Mouse (Mus musculus): Measurements from ENCODE around the gene Mtch2. TPM values are rescaled to one million over a fixed set of nuclear protein-coding genes. Genes with fewer than 3 reads are reported as not detected.
"Not testable (repeated sequence)": the region's sequence is repeated elsewhere in the genome, so short reads cannot be mapped to it uniquely, and the experiment has no call there.

Mtch2 gene
- polyA plus RNA-seq, 1 experiment from 2014 or later = 246 TPM

GRCm38 (mm10) chr2:90889550-90890548 is 42.9 kb downstream of the Mtch2 start:
- Histone ChIP-seq H3K9ac (replicated peaks) (peak overlapping the region; percentile 65), H3K4me1 (replicated peaks) (peaks cover 46% of the 10 kb centered on the region), H3K27ac (peak overlapping the region; percentile 57), H3K4me2 (replicated peaks) (peak overlapping the region; percentile 60), H3K27me3 (peaks cover 62% of the 10 kb centered on the region), H3K36me3 (peaks cover 30% of the 10 kb centered on the region), H3K4me3 (replicated peaks) (peak overlapping the region; percentile 43), H3K9me3 (no peaks in the 10 kb centered on the region)
- ATAC-seq = peak; percentile 73
- 3% methylated on average over 129 of the region's 133 CpGs for WGBS

- no peak overlapping the region for H3K9ac ChIP-seq (replicated peaks)
- H3K4me1 ChIP-seq (replicated peaks) = peaks cover 20% of the 10 kb centered on the region
- peaks cover 69% of the 10 kb centered on the region for H3K36me3 ChIP-seq
- peaks cover 31% of the 10 kb centered on the region for H3K27me3 ChIP-seq
- no peak overlapping the region for H3K27ac ChIP-seq
- 92% methylated on average over 6 of the region's 6 CpGs for WGBS
- no peak overlapping the region for H3K4me3 ChIP-seq (replicated peaks)
- no peak for ATAC-seq
- no peaks in the 10 kb centered on the region for H3K9me3 ChIP-seq
- no peak overlapping the region for H3K4me2 ChIP-seq (replicated peaks)
These were observed 46.8 kb downstream of the Mtch2 start for GRCm38 (mm10) chr2:90893673-90894298.

GRCm38 (mm10) chr2:90894299-90894677 is 47.3 kb downstream of the Mtch2 start:
- not testable (repeated sequence) for ATAC-seq, H3K9me3 ChIP-seq

GRCm38 (mm10) chr2:90903398-90903797 is 56.4 kb downstream of the Mtch2 start:
- ATAC-seq = no peak
- peaks cover 47% of the 10 kb centered on the region for H3K36me3 ChIP-seq
- peaks cover 38% of the 10 kb centered on the region for H3K4me1 ChIP-seq (replicated peaks)
- H3K4me2 ChIP-seq (replicated peaks) = peak overlapping the region; percentile 76
- WGBS = 88% methylated on average over 2 of the region's 2 CpGs
- H3K9me3 ChIP-seq = no peaks in the 10 kb centered on the region
- no peak overlapping the region for H3K27ac ChIP-seq
- no peaks in the 10 kb centered on the region for H3K27me3 ChIP-seq
- H3K9ac ChIP-seq (replicated peaks) = peak overlapping the region; percentile 95
- peak overlapping the region; percentile 93 for H3K4me3 ChIP-seq (replicated peaks)

More at GRCm38 (mm10) chr2:90894299-90894677, 47.3 kb downstream of the Mtch2 start:
- H3K4me3 ChIP-seq (replicated peaks); H3K27ac ChIP-seq; H3K9ac ChIP-seq (replicated peaks); H3K4me2 ChIP-seq (replicated peaks): not testable (repeated sequence)
- Histone ChIP-seq H3K36me3 (peaks cover 73% of the 10 kb centered on the region), H3K27me3 (peaks cover 26% of the 10 kb centered on the region), H3K4me1 (replicated peaks) (peaks cover 16% of the 10 kb centered on the region)
- WGBS = 88% methylated on average over 3 of the region's 3 CpGs

- ATAC-seq = peak; percentile 97
- no peaks in the 10 kb centered on the region for H3K9me3 ChIP-seq
- H3K9ac ChIP-seq (replicated peaks) = peak within 1 kb of the TSS; percentile 95
- peaks cover 38% of the 10 kb centered on the region for H3K4me1 ChIP-seq (replicated peaks)
- peak within 1 kb of the TSS; percentile 93 for H3K4me3 ChIP-seq (replicated peaks)
- peak within 1 kb of the TSS; percentile 91 for H3K27ac ChIP-seq
- H3K36me3 ChIP-seq = peaks cover 47% of the 10 kb centered on the region
- H3K27me3 ChIP-seq = no peaks in the 10 kb centered on the region
- H3K4me2 ChIP-seq (replicated peaks) = peak within 1 kb of the TSS; percentile 76
- under 1% methylated on average over 43 of the region's 43 CpGs for WGBS
These were observed 57.3 kb downstream of the Mtch2 start, which contains the start of the genes Kbtbd4 and Ndufs3 for GRCm38 (mm10) chr2:90904076-90904855. TSS of gene Kbtbd4 (plus strand) at chr2:90904740. TSS of gene Ndufs3 (minus strand) at chr2:90904827.

- Histone ChIP-seq H3K36me3 (peaks cover 52% of the 10 kb centered on the region), H3K9ac (replicated peaks) (peak overlapping the region; percentile 95)
These were observed 57.9 kb downstream of the Mtch2 start for GRCm38 (mm10) chr2:90904856-90905224.

GRCm38 (mm10) chr2:90906721-90907120 is 59.8 kb downstream of the Mtch2 start:
- Histone ChIP-seq H3K9ac (replicated peaks) (no peak overlapping the region), H3K9me3 (no peaks in the 10 kb centered on the region), H3K4me2 (replicated peaks) (no peak overlapping the region), H3K4me3 (replicated peaks) (no peak overlapping the region), H3K36me3 (peaks cover 56% of the 10 kb centered on the region), H3K27ac (no peak overlapping the region), H3K27me3 (no peaks in the 10 kb centered on the region), H3K4me1 (replicated peaks) (peaks cover 38% of the 10 kb centered on the region)
- WGBS = 92% methylated on average over 2 of the region's 2 CpGs
- ATAC-seq = no peak

More at GRCm38 (mm10) chr2:90904856-90905224, 57.9 kb downstream of the Mtch2 start:
- ATAC-seq = peak; percentile 77; the same call in 1 of the 2 replicates
- H3K27me3 ChIP-seq = no peaks in the 10 kb centered on the region
- WGBS = 1% methylated on average over 21 of the region's 21 CpGs
- H3K4me1 ChIP-seq (replicated peaks) = peaks cover 38% of the 10 kb centered on the region
- no peaks in the 10 kb centered on the region for H3K9me3 ChIP-seq
- peak overlapping the region; percentile 93 for H3K4me3 ChIP-seq (replicated peaks)
- peak overlapping the region; percentile 91 for H3K27ac ChIP-seq
- H3K4me2 ChIP-seq (replicated peaks) = peak overlapping the region; percentile 76

- H3K4me2 ChIP-seq (replicated peaks) = no peak overlapping the region
- no peak overlapping the region for H3K9ac ChIP-seq (replicated peaks)
- 81% methylated on average over 1 of the region's 1 CpGs for WGBS
- peaks cover 25% of the 10 kb centered on the region for H3K4me1 ChIP-seq (replicated peaks)
- H3K27me3 ChIP-seq = no peaks in the 10 kb centered on the region
- H3K4me3 ChIP-seq (replicated peaks) = no peak overlapping the region
- no peak for ATAC-seq
- peaks cover 68% of the 10 kb centered on the region for H3K36me3 ChIP-seq
- H3K9me3 ChIP-seq = no peaks in the 10 kb centered on the region
- H3K27ac ChIP-seq = no peak overlapping the region
These were observed 63.9 kb downstream of the Mtch2 start for GRCm38 (mm10) chr2:90910861-90911260.

- Histone ChIP-seq H3K4me3 (replicated peaks) (no peak overlapping the region), H3K9me3 (no peaks in the 10 kb centered on the region), H3K4me1 (replicated peaks) (peaks cover 25% of the 10 kb centered on the region), H3K4me2 (replicated peaks) (no peak overlapping the region), H3K27ac (no peak overlapping the region), H3K36me3 (peaks cover 68% of the 10 kb centered on the region), H3K9ac (replicated peaks) (no peak overlapping the region), H3K27me3 (no peaks in the 10 kb centered on the region)
- 87% methylated on average over 1 of the region's 1 CpGs for WGBS
- ATAC-seq = no peak
These were observed 64.7 kb downstream of the Mtch2 start for GRCm38 (mm10) chr2:90911668-90912067.

GRCm38 (mm10) chr2:90913671-90914070 is 66.7 kb downstream of the Mtch2 start:
- peaks cover 51% of the 10 kb centered on the region for H3K36me3 ChIP-seq

GRCm38 (mm10) chr2:90915516-90915915 is 68.6 kb downstream of the Mtch2 start:
- Histone ChIP-seq H3K9me3 (no peaks in the 10 kb centered on the region), H3K27me3 (no peaks in the 10 kb centered on the region), H3K4me2 (replicated peaks) (peak overlapping the region; percentile 71), H3K27ac (no peak overlapping the region), H3K36me3 (peaks cover 34% of the 10 kb centered on the region), H3K9ac (replicated peaks) (peak overlapping the region; percentile 94; the same call in 1 of the 2 replicates), H3K4me1 (replicated peaks) (peaks cover 28% of the 10 kb centered on the region), H3K4me3 (replicated peaks) (no peak overlapping the region)
- ATAC-seq = no peak
- WGBS = 75% methylated on average over 1 of the region's 1 CpGs

More at GRCm38 (mm10) chr2:90913671-90914070, 66.7 kb downstream of the Mtch2 start:
- Histone ChIP-seq H3K9ac (replicated peaks) (no peak overlapping the region), H3K27ac (no peak overlapping the region), H3K4me1 (replicated peaks) (peaks cover 28% of the 10 kb centered on the region), H3K4me2 (replicated peaks) (no peak overlapping the region), H3K9me3 (no peaks in the 10 kb centered on the region), H3K4me3 (replicated peaks) (no peak overlapping the region), H3K27me3 (no peaks in the 10 kb centered on the region)
- WGBS = 88% methylated on average over 2 of the region's 2 CpGs
- ATAC-seq = no peak
